Mouse (Mus musculus) embryonic facial prominence, embryonic 14.5 days (tissue): Measurements from ENCODE around the gene Ptpn13. TPM values are rescaled to one million over a fixed set of nuclear protein-coding genes. Genes with fewer than 3 reads are reported as not detected.

Experiments used
- ATAC-seq: fragments of 200-750 bp; cut with Nextera tagmentation; 2 replicates; pipeline ENCODE4 v1.8.0; 2017; ENCODE audit warnings: low read depth, moderate number of reproducible peaks, moderate TSS enrichment
- DNase-seq: peaks from one replicate; pipeline ENCODE4 v3.0.0-alpha.2; 2015; ENCODE audit warnings: low spot score
- H3K27ac ChIP-seq: fragments of 300-500 bp; sonication (generic); replicated peaks from 2 replicates; pipeline ENCODE4 v1.5.1; 2014; ENCODE audit warnings: low read depth, mild to moderate bottlenecking, low read length, moderate library complexity
- H3K27me3 ChIP-seq: fragments of 300-500 bp; sonication (generic); replicated peaks from 2 replicates; pipeline ENCODE4 v1.6.1; 2014; ENCODE audit warnings: low read length; ENCODE audit not compliant: control insufficient read depth, insufficient read depth
- H3K36me3 ChIP-seq: fragments of 300-500 bp; sonication (generic); 2 replicates; pipeline ENCODE4 v1.6.1; 2014; ENCODE audit warnings: low read length, mixed read lengths; ENCODE audit not compliant: control insufficient read depth, insufficient read depth
- H3K4me1 ChIP-seq: fragments of 300-500 bp; sonication (generic); 2 replicates; pipeline ENCODE4 v1.6.1; 2014; ENCODE audit warnings: antibody characterized with exemption, low read length; ENCODE audit not compliant: control insufficient read depth, insufficient read depth
- H3K4me2 ChIP-seq: fragments of 300-500 bp; sonication (generic); 2 replicates; pipeline ENCODE4 v1.6.1; 2014; ENCODE audit warnings: low read depth, mild to moderate bottlenecking, low read length, moderate library complexity, mixed read lengths
- H3K4me3 ChIP-seq: fragments of 300-500 bp; sonication (generic); 2 replicates; pipeline ENCODE4 v1.5.1; 2014; ENCODE audit warnings: low read depth, mild to moderate bottlenecking, low read length
- H3K9ac ChIP-seq: fragments of 300-500 bp; sonication (generic); 2 replicates; pipeline ENCODE4 v1.6.1; 2014; ENCODE audit warnings: low read depth, mild to moderate bottlenecking, low read length, moderate library complexity, mixed read lengths
- H3K9me3 ChIP-seq: fragments of 300-500 bp; sonication (generic); 2 replicates; pipeline ENCODE4 v1.6.1; 2016; ENCODE audit warnings: low read length; ENCODE audit not compliant: control insufficient read depth
- WGBS: fragments of 180-500 bp; shearing (Covaris S2); extraction: QIAGEN DNeasy Blood & Tissue Kit; methylation state at CpG from one replicate; pipeline ENCODE4 v1.1.7; 2014; 5-methylcytosine and 5-hydroxymethylcytosine counted together
- polyA plus RNA-seq: library from polyadenylated mRNA; unstranded; fragments of >200 nt; fragmentation: Nextera tagmentation; extraction: Ambion mirVana; gene quantifications from 2 replicates; pipeline ENCODE4 v1.2.1, GENCODE M21; 2014

Gene Ptpn13
- polyA plus RNA-seq, 1 experiment from 2014 or later: 16.6 TPM

DNA sequence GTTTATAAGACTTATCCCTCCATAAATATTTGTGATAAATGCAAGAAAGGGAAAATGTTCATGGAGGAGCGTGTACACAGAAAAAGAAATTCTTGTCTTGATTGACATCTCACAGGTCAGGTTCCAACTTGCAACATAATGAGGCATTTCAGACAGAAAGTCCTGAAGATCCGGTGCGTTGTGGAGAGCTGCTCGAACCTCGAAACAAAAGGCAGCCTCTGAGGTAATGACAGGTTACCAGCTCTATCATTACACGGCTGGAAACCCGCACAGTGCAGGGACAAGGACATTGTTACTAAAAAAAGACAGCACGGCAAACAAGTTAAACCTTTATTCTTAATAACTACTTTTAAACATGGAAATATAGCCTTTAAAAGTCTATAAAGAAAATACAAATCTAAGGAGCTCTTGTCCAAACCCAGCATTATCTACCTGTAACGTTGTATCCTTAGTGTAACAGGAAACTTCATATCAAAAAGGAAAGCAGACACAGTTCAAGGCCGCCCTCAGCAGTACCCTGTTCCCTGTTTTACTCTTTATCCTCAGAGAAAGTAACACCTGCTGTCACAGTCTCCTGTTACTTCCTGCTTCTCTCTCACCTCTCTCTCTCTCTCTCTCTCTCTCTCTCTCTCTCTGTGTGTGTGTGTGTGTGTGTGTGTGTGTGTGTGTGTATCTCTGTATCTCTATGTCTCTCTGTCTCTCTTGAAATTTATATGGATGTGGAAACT is 12.8 kb upstream of the Ptpn13 start:
- Histone ChIP-seq H3K27ac (peak overlapping the region; percentile 52), H3K27me3 (no peaks in the 10 kb centered on the region), H3K9me3 (no peaks in the 10 kb centered on the region), H3K4me2 (no peak overlapping the region), H3K4me3 (no peak overlapping the region), H3K36me3 (no peaks in the 10 kb centered on the region), H3K9ac (no peak overlapping the region), H3K4me1 (no peaks in the 10 kb centered on the region)
- ATAC-seq (peak; percentile 79; the same call in 1 of the 2 replicates), DNase-seq (peak; percentile 74)
- WGBS: 40% methylated on average over 10 of the region's 10 CpGs

DNA sequence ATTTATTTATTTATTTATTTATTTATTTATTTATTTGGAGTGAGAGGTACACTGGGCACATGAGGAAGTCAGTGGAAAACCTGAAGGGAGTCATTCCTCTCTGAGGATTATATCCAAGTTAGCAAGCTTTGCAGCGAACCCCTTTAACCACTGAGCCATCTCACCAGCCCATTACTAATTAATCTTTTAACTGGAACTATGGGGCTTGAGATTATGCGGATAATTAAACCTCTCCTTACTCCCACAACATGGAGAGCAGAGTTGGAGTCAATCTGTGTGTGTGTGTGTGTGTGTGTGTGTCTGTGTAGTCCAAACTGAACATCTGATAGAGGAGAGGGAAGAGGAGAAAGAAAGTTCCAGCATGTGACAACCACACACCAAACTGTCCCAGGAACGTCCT is 10.4 kb upstream of the Ptpn13 start:
- H3K27me3 ChIP-seq: no peaks in the 10 kb centered on the region
- DNase-seq (no peak), ATAC-seq (no peak)
- no peak overlapping the region for H3K27ac ChIP-seq
- no peaks in the 10 kb centered on the region for H3K9me3 ChIP-seq
- no peaks in the 10 kb centered on the region for H3K4me1 ChIP-seq
- 74% methylated on average over 3 of the region's 3 CpGs for WGBS
- no peak overlapping the region for H3K4me3 ChIP-seq
- H3K9ac ChIP-seq: no peak overlapping the region
- H3K4me2 ChIP-seq: no peak overlapping the region
- no peaks in the 10 kb centered on the region for H3K36me3 ChIP-seq

DNA sequence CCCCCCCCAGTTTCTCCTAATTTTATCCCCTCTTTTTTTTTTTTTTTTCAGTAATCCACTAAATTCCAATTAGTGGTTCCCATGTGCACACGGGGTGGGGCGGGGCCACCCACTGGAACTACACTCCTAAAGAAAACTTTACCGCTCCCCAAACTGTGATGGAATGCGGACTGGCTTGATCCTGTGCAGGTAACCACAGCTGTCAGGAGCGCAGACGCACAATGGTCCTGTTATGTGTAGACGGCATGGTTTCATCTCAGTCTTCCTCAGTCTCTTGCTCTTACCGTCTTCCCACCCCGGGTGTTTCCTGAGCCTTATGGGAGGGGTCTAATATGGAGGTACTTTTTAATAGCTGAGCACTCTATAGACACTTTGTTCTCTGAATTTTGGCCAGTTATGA is 7.0 kb upstream of the Ptpn13 start:
- Histone ChIP-seq H3K4me1 (peaks cover 8% of the 10 kb centered on the region; the same call in 1 of the 2 replicates), H3K4me2 (no peak overlapping the region), H3K9me3 (no peaks in the 10 kb centered on the region), H3K36me3 (no peaks in the 10 kb centered on the region), H3K4me3 (no peak overlapping the region), H3K9ac (no peak overlapping the region), H3K27ac (no peak overlapping the region), H3K27me3 (peaks cover 7% of the 10 kb centered on the region; the same call in 1 of the 2 replicates)
- 62% methylated on average over 9 of the region's 9 CpGs for WGBS
- DNase-seq (peak; percentile 55), ATAC-seq (peak; percentile 45; the same call in 1 of the 2 replicates)

DNA sequence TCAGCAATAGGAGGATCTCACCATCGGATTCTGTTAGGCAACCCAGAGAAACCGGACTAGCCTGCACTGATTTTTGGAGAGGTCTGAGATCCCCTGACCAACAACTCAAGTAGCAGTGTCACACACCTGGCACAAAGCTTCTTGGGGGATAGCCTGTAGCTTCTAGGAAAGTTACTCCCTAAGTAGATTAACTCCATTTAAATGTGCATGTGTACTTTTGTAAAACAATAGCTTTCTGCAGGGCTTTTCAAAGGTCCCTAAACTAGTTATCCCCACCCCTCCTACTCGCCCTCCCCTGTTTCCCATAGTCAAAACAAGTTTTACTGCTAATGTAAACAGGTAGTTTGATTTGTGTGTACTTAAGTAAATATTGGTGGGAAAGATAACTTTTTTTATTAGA is 6.1 kb upstream of the Ptpn13 start:
- 66% methylated on average over 3 of the region's 3 CpGs for WGBS
- ATAC-seq (no peak), DNase-seq (no peak)
- peaks cover 8% of the 10 kb centered on the region; the same call in 1 of the 2 replicates for H3K4me1 ChIP-seq
- H3K27ac ChIP-seq: no peak overlapping the region
- H3K36me3 ChIP-seq: no peaks in the 10 kb centered on the region
- no peak overlapping the region for H3K9ac ChIP-seq
- H3K27me3 ChIP-seq: peaks cover 7% of the 10 kb centered on the region; the same call in 1 of the 2 replicates
- no peak overlapping the region for H3K4me3 ChIP-seq
- no peak overlapping the region for H3K4me2 ChIP-seq
- H3K9me3 ChIP-seq: no peaks in the 10 kb centered on the region

DNA sequence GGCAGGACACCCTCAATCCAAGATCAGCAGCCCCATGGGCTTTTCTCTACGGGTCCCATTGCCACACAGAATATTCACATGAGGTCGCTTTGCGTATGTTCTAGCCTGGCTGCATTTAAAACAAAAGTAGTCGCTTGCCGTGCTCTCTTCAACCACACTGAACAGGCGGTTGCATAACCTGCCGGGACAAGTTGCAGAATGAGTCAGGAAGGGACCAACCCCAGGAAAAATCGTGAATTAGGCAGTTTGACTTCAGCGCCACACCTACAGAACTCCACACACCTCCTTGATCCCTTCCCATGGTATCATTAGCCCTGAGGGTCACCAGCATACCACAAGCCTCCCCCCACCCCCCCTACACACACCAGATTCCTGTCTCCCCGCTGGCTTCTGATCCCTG is 4.4 kb upstream of the Ptpn13 start:
- ATAC-seq (no peak), DNase-seq (peak; percentile 79)
- no peaks in the 10 kb centered on the region for H3K36me3 ChIP-seq
- 37% methylated on average over 10 of the region's 10 CpGs for WGBS
- H3K27me3 ChIP-seq: peaks cover 7% of the 10 kb centered on the region; the same call in 1 of the 2 replicates
- no peak overlapping the region for H3K4me2 ChIP-seq
- H3K9me3 ChIP-seq: no peaks in the 10 kb centered on the region
- peak overlapping the region; percentile 28; the same call in 1 of the 2 replicates for H3K27ac ChIP-seq
- H3K9ac ChIP-seq: no peak overlapping the region
- H3K4me3 ChIP-seq: no peak overlapping the region
- H3K4me1 ChIP-seq: peaks cover 8% of the 10 kb centered on the region; the same call in 1 of the 2 replicates

DNA sequence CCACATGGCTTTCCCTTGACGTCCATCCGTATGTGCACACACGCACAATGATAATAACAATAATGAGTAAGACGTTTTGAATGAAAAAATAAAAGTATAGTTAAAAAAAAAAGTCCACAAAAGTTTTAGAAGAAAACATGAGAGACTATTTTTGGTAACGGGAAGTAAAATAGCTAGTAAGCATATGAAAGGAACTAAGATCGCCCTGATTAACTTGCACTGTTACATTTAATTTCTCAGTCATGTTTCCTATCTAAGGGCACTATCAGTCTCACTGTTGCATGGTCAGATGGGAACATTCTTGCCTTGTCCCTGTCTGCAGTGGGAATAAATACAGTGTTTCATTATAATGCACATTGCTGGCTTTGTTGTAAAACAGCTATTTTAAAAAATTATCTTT is 2.4 kb upstream of the Ptpn13 start:
- H3K36me3 ChIP-seq: no peaks in the 10 kb centered on the region
- ATAC-seq (no peak), DNase-seq (no peak)
- H3K9ac ChIP-seq: no peak overlapping the region
- H3K27me3 ChIP-seq: peaks cover 7% of the 10 kb centered on the region; the same call in 1 of the 2 replicates
- 67% methylated on average over 6 of the region's 6 CpGs for WGBS
- H3K27ac ChIP-seq: no peak overlapping the region
- H3K9me3 ChIP-seq: no peaks in the 10 kb centered on the region
- H3K4me3 ChIP-seq: no peak overlapping the region
- peaks cover 8% of the 10 kb centered on the region; the same call in 1 of the 2 replicates for H3K4me1 ChIP-seq
- no peak overlapping the region for H3K4me2 ChIP-seq

DNA sequence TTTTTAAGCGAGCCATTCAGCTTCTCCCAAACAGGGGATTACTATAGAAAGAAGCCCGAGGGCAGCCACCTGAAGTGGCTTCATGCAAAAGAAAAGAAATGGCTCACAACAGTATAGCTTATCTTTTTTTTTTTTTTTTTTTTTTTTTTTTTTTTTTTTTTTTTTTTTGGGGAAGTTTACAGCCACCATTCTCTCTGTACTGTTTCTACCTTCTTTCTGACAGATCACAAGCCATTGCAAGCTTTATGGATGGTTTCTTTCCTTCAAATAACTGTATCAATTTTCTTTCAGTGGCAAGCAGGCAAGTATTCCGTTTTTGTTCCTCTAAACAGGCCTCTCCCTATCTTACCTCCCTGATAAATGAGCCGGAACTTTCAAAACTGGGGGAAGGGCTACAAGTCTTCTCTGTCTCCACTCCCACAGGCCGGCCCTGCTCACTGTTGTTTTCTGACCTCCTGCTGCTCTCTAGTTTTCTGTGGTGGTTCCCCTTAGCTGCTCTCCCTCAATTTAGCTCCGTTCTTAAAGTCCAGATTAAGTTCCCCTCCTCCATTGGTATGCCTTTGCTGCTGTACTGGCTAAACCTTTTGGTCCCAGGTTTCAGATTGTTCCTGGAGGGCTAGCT is 1.6 kb upstream of the Ptpn13 start:
- no peak overlapping the region for H3K9ac ChIP-seq
- H3K4me2 ChIP-seq: peak overlapping the region; percentile 93; the same call in 1 of the 2 replicates
- DNase-seq: peak; percentile 36
- peaks cover 8% of the 10 kb centered on the region; the same call in 1 of the 2 replicates for H3K4me1 ChIP-seq
- WGBS: 28% methylated on average over 6 of the region's 6 CpGs
- H3K27me3 ChIP-seq: peaks cover 7% of the 10 kb centered on the region; the same call in 1 of the 2 replicates
- H3K4me3 ChIP-seq: no peak overlapping the region
- peak overlapping the region; percentile 39; the same call in 1 of the 2 replicates for H3K27ac ChIP-seq
- H3K9me3 ChIP-seq: no peaks in the 10 kb centered on the region
- no peaks in the 10 kb centered on the region for H3K36me3 ChIP-seq
- no peak for ATAC-seq

DNA sequence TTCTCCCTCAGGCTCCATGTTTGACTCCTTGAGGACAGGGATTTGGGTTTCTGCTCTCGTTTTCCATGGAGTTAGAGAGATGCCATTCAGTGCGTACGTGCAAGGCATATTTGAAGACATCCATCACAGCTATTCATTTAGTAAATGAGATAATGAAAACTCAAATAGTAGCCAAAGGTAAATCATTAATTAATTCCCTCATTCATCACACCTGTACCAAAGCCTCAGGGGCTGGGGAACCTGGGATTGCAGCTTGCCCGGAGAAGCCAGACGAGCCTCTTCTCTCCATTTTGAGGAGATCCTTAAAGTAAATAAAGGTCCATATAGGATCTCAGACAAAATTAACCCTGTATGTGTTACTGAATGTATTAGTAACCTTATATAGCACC is 1.1 kb upstream of the Ptpn13 start:
- DNase-seq (no peak), ATAC-seq (no peak)
- peaks cover 7% of the 10 kb centered on the region; the same call in 1 of the 2 replicates for H3K27me3 ChIP-seq
- H3K4me1 ChIP-seq: peaks cover 8% of the 10 kb centered on the region; the same call in 1 of the 2 replicates
- no peaks in the 10 kb centered on the region for H3K9me3 ChIP-seq
- H3K9ac ChIP-seq: no peak overlapping the region
- H3K36me3 ChIP-seq: no peaks in the 10 kb centered on the region
- H3K4me2 ChIP-seq: peak overlapping the region; percentile 93
- H3K4me3 ChIP-seq: no peak overlapping the region; the same call in 1 of the 2 replicates
- 31% methylated on average over 5 of the region's 5 CpGs for WGBS
- no peak overlapping the region for H3K27ac ChIP-seq
